Mouse (Mus musculus) right cerebral cortex, adult 2 months (tissue): Measurements from ENCODE around the gene Hoxa11.

Experiments
- DNase-seq, 2 experiments: peaks; one replicate each; pipeline ENCODE4 v3.0.0; 2021 to 2022; ENCODE audit warnings: low spot score in 2 of 2

The Hoxa11 gene

DNA sequence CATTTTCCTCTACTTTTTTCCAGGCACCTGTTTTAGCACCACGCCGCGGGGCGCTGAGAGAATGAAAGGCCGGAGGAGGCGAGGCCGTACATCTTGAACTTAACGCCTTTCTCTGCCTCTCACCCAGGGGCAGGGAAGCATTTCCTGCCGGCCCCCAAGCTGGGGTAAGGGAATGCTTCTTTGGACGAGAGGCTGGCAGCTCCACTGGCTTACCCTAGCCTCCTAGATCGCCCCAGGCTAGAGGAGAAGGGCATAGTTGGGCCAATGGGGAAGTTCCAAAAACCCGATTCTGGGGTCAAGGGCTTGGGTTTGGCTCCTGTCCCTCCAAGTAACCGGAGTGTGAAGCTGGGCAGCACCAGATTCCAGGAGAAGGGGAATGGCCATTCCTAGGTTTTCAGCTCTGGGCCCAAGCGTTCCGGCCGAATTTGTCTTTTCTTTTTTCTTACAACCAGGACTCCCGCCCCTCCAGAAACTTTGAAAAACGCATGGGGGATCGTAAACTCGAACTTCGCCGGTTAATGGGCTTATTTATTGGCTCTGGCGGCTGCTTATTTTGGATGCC is 12.5 kb downstream of the Hoxa11 start:
- no peak for DNase-seq

DNA sequence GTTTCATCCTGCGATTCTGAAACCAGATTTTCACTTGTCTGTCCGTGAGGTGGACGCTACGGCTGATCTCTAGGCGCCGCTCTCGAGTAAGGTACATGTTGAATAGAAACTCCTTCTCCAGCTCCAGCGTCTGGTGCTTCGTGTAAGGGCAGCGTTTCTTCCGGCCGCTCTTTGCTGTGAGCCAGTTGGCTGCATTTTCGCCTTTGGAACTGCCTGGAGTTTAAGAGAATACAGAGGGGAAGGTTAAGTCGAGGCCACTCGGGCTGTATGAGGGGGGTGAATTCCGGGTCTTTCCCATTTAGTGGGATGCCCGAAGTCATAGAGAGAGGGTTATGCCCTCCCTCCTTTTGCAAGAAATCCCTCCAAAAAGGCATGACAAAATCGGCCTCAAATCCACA is 13.0 kb downstream of the Hoxa11 start:
- DNase-seq, result no peak

DNA sequence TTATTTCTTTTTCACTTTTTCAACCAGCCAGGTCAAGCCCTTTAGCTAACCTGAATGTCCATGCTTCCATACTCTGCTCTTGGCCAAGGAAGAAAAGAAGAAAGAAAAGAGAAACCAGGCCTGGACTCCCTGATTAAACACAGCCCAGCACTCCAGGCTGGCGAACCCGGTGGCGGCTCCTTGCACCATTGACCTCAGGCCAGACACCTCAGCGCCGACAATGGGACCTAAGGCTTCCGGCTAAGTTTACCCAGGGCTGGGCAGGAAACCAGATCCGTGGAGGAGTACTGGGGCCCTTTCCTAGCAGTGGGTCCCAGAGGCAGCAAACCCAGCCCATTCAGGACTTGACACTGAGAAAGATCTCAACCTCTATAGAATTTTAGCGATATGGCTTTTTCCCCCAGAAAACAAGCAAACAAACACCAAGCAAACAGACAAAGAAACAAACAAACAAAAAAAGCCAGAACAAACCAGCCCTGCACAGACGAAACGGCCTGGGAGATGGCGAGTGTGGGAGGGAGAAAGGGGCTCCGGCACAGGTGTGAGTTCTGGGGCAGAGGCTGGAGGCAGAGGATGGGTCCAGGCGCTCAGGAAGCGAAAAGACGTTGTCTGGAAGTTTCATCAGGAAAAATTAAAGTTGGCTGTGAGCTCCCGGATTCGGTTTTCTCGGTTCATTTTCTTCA is 13.6 kb downstream of the Hoxa11 start:
- DNase-seq, result no peak

DNA sequence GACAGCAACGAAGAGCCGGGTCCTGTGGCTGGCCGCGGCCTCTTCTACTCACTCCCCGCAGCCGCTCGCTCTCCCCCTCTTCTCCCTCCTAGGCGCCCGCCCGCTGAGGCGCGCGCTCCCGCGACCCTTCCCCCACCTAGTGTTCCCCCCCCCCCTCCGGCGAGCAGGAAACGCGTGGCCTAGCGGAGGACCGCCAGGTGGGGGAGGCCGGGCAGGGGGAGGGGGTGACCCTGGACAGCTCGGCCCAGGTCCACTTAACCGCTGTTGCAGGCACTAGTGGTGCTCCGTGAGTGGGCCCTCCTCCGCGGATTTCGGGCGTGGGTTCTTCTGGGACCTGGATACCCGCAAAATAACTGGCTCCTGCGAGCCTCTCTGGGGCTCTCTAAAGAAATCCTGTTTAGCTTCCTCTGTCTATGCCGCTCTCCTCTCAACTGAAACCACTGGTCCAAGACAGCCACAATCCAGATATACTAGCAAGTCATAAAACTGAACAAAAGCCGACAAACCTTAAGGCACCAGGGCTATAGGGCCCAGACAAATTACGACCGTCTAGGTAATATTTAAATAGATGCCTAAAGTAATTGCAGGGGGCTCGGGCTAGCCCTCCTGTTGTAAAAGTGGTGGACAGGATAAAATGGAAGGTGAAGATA is 15.0 kb downstream of the Hoxa11 start, which contains the start of gene Hoxa9:
Gene Hoxa9 (minus strand): TSS at position 574 of the 650 bp plus-strand sequence.
- no peak for DNase-seq

DNA sequence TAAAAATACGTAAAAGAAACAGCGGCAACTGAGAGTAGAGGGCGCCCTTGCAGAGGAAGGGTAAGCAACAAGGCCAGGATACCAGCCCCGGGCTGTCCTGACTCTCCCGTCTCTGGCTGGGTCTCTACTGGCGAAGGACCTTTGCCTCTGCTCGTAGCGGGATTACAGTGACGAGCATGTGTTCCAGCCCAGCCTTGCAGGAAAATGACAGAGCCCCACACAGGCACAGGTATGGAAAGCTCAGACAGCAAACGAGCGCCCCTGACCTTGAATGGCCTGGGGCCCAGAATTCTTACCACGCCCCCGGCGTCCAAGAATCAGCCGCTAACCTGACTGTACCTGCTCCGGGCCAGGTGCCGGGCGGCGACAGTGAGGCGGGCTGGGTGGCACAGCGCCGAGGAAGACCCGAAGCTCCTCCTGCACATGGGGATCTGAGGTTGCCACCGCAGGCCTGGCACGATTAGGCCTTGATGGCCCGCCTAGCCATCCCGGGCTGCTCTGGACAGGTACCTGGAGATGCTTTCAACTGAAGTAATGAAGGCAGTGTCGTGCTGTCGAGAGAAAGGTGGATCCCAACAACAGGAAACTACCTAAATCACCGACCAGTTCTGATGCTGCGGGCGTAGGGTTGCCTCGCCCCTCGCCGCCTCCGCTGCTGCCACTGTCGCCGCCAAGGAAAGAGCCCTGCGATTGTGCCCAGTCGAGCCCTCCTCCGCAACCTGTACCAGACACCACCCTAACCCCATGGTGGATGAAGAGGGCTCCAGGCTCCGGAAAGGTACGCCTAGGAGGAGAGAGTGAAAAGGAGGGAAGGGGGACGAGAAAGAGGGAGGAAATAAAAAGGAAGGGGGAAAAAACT is 15.8 kb downstream of the Hoxa11 start:
- no peak for DNase-seq

DNA sequence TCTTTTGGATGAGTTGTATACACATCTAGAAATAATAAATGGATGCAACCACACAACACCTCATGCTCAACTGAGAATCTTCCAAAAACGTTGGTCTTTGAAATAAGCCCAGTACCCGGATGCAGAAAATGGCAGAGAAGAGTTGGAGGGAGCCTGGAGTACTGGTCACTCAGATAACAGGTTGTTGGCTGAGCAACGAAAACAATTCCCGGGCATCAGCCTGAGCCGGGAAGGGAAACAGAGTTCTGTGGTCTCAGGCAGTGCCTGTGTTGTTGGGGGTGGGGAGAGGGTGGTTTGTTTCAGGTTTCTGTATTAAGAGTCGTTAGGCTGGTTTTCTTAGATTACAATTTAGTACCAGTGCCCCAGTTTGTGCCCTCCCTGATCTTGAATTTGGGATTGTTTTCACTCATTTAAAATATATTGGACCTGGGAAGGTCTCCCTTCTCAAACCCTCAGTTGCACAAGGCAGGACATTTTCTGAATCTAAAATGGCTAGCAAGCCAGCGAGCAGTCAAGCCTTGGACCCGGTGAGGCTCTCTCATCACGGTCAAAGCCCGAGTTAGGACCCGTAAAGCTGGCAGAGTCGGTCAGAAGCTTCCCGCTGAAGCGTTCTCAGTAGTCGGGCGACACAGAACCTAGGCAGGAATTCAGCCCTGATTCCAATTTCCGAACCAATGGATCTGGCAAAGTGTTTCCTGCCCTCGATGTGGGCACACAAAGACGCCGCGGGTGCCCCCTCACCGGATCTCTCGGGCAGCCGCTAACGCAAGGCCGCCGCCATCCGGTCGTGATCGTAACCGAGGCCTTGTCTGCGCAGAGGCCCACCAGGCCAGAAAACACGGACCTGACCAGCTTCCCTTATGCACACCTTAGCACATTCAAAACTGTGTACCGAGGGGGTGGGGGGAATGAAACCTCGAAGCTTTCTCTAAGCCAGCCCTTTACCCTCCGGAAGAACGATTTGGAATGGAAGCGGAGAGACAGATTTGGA is 16.8 kb downstream of the Hoxa11 start:
- no peak for DNase-seq

DNA sequence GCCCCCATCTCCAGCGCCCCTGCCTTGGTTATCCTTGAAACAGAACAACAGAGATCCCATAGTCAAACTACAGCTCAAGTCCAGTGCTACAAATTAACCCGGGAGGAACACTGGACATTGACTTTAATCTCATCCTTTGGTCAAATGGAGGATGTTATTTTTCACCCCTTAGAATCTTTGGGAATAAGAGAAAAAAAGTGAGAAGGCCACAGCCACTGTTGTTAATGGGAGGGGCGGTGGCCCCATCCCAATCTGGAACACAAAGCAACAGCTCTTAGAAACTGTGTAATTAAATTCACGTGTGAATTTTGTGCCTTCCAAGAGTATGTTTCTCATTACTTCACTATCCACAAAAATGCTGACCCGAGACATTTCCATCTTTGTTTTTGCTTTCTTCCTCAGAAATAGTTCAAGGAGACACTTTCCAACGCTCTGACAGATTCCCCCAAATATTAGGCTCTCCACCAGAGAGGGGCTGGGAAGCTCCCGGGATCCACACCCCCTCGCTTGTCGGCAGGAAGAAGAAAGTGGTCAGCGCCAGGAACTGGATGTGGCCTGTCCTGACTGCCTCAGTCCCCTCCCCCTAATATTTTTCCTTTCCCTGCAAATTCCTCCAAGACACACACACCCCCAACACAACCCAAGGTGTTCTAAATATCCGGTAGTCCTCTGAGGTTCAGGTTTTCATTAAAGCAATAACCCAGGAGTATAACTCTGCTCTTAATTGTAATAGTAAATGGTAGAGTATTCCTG is 18.0 kb downstream of the Hoxa11 start:
- no peak for DNase-seq

DNA sequence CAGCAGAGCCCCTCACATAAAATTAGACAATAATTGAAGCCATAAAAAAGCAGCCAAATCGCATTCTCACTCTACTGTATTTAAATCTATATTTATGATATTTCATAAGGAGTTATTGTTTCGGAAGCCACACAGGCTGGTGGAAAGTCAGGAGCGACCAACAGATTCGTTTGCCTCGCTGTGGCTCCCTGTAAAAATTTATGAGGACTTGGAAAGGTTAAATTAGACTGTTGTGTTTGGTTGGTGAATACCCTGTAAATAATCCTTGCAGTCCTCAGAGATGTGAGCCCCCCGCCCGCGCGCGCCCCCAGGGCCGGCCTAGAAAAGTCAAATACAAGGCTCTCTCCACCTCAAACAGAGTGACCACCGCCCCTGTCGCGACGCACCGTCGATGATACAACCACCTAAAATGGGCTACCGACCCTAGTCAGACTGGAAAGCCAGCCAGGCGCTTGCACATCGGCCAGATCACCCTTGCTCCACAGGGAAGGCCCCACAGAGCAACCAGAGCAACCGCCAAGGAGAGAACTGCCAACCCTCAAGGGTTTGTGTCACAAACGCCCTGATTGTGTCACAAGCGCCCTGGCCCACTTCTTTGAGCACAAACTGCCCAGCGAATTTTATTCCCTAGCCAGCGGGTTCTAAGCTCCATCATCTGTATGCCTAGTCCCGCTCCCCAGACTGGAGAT is 18.9 kb downstream of the Hoxa11 start:
- no peak for DNase-seq

DNA sequence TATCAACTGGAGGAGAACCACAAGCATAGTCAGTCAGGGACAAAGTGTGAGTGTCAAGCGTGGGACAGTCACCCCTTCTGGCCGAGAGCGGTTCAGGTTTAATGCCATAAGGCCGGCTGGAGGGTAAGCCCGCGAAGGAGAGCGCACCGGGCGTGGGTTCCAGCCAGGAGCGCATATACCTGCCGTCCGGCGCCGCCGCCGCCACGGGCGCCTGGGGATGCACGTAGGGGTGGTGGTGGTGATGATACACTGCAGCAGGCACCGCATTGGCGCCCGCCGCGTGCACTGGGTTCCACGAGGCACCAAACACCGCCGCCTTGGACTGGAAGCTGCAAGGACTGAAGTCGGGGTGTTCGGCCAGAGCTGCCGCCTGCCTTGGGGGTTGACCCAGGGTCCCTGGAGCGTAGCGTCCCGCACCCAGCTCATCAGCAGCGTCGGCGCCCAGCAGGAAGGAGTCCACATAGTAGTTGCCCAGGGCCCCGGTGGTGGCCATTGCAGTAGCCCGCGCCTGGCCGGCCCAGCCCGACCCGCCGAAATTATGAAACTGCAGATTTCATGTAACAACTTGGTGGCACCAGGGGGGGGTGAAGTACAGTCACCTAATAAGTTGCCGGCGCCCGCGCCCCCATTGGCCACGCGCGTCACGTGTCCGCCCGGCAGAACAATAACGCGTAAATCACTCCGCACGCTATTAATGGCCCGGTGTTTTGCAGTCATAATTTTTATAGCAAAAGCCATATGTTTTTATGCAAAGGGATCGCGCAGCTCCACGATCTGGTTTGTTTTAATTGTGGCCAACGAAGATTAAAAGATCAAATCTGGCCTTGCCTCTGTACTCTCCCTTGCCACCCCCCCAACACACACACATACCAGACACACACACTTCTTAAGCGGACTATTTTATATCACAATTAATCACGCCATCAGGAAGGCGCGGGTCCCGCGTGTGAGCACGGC is 19.7 kb downstream of the Hoxa11 start:
- DNase-seq, result no peak

DNA sequence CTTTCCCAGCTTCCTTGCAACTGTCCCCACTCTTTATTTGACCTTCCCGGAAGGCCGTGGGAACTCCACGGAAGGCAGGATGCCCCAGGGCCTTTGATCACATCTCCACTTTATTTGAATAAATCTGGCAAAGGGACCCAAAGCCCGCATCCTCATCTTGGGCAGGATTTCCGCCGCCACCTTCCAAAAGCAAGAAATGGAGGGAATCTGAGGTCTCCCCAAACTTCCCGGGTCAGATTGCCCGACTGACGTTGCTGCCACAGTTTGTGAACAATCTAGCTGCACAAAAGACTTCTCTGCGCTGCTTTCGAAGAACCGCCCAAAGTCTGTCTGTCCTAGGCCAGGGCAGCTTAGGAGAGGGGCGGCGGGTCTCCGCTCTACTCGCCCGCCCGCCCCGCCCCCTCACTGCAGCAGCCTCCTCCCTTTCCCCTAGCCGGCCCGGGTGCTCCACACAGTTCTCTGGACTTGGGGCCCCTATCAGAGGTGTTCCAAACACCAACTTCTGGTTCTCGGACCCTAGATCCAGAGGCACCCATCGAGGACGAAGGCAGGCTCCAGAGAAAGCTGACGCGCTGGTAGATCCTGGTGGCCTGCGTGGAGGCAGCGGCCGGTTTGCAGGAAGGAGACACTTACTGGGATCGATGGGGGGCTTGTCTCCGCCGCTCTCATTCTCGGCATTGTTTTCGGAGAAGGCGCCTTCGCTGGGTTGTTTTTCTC is 20.6 kb downstream of the Hoxa11 start:
- DNase-seq, result no peak

DNA sequence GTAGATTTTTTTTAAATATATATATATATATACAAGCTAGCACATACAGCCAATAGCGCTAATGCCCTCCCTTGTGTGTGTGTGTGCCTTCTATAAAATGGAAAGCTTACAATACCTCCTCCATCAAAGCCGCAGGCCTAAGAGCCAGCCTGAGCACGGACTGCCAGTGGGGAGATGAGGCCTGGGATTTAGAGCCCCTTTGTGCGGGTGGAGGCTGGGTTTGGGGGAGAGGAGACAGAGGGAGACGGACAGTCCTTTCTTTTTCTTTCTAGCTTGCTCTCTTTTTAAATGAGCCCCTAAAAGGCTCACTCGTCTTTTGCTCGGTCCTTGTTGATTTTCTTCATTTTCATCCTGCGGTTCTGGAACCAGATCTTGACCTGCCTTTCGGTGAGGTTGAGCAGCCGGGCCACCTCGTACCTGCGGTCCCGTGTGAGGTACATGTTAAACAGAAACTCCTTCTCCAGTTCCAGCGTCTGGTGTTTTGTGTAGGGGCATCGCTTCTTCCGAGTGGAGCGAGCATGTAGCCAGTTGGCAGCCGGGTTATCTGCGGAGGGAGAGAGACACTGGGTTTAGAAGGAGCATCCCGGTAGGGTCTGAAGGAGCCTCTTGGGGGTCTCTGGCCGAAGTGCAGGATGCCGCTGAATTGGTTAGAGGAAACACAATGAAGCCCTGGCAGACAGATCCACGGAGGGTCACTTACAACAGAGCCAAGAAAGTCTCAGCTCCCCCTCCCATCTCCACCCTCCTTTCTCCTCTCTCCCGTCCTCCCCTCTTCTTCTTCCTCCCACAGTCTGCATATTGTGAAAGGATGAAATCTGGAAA is 21.5 kb downstream of the Hoxa11 start:
- DNase-seq, result no peak

DNA sequence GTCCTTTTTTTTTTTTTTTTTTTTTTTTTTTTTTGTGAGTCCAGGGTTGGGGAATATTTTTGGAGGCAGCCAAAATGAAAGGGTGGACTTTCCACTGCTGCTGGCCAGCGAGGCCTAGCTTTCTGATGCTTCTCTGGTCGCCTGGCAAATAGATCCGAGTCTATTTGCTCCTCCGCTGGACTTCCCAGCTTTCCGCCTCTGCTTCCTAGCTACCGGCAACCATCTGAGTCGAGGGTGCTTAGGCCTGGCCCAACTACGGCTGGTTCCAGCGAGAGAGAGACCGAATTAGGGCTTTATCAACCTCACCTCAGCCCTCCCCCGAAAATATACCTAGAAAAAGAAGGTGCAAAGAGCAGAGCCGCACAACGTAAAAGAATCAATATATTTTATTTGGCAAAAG is 22.9 kb downstream of the Hoxa11 start:
- DNase-seq, result no peak

DNA sequence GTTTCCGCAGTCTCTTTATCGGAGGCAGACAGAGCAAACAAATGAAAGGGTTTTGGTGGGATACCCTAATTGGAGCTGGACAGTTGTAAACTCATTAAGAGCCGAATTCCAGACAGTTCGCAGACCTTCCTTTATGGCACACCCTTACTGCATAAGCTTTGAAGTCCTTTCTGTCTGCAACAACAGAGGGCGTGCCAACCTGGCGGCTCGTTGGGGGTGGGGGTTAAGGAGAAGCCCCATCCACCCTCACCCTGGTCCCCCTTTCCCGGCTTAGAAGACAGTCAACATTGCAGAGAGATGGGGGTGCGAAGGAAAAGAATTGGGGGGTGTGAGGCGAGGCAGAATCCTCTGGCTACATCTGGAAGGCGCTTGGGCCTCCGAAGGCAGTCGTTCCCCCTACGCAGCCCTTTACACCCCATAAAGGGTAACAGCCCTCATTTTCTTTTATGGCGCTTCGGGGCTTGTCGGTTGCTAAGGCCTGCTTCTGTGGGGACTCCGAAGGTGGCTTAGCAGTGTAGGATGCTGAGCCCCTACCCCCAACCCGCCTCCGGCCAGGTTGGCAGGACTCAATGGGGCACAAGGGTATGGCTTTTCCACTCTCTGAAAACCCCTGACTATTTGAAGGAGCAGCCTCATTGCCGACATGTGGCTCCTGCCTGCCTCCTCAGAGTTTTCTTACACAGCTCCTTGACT is 23.5 kb downstream of the Hoxa11 start:
- DNase-seq, result no peak

DNA sequence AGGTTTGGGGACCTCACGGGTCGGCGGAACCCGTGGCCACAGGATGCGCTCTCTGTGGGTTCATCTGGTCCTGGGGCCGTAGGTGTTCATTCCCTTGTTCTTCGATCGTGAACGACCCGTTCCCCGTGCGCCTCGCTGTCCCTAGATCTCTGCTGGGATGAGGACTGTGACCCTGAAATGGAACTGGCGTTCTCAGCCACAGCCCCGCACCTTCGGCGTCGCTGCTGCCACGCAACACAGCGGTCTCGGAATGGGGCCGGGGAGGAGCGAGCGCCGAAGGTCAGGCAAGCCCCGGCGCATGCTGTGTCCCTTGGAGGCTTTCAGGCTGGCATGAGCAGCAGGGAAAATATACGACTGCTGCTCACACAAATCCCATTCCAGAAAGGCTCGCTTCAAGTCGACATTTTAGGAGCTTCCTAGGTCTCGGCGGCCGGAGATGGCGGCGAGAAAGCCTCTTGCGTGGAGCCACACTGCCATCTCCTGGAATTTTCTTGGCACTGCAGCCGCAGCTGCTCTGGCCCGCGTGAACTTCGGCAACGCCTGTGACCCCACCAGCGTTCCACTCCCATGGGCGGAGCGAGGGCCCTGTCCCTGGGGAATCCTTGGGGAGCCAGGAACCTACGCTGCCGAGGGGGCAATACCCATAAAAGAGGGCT is 24.1 kb downstream of the Hoxa11 start, which contains the start of gene Hoxa7:
Gene Hoxa7 (minus strand): TSS at position 518 of the 656 bp plus-strand sequence.
- peak; percentile 76 to 80 for DNase-seq

DNA sequence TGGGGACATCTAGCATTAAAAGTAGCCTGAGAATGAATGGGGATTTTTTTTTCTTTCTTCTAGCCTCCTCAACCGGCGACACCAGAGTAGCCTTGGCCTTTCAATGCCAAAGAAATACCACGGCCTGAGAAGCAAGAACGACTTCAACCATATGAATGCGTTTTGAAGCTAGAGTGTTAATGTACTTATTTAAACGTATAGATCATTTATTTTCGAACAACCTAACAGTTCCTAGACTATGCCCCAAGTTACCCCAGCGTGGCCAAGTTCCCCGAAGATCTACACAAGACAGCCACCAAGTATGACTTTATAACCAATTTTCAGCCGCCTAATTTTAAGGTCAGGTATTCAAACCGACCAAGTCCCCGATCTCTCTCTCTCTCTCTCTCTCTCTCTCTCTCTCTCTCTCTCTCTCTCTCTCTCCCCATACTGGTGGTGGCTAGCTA is 24.7 kb downstream of the Hoxa11 start:
- no peak for DNase-seq
